Mouse (Mus musculus) neural tube, embryonic 11.5 days (tissue): ENCODE measurements at regions not wholly inside any gene's neighbourhood (a gene's known extent, or its start where the extent isn't known, plus 50 kb on each side); places are given as distances from the start of the nearest gene placed in this dataset.

Source experiments
- ATAC-seq: fragments of 200-750 bp; cut with Nextera tagmentation; 2 replicates; pipeline ENCODE4 v1.8.0; 2017; ENCODE audit warnings: moderate number of reproducible peaks, mild to moderate bottlenecking, moderate TSS enrichment, moderate library complexity; ENCODE audit not compliant: insufficient read depth, low FRiP score, low TSS enrichment
- DNase-seq: peaks from one replicate; pipeline ENCODE4 v3.0.0-alpha.2; 2015; ENCODE audit warnings: low spot score
- H3K27ac ChIP-seq: fragments of 300-500 bp; sonication (generic); 2 replicates; pipeline ENCODE4 v1.5.1; 2014; ENCODE audit warnings: low read depth, mild to moderate bottlenecking, low read length
- H3K27me3 ChIP-seq: fragments of 300-500 bp; sonication (generic); 2 replicates; pipeline ENCODE4 v1.6.1; 2014; ENCODE audit warnings: mild to moderate bottlenecking, low read length, mixed read lengths; ENCODE audit not compliant: control insufficient read depth, insufficient read depth
- H3K36me3 ChIP-seq: fragments of 300-500 bp; sonication (generic); 2 replicates; pipeline ENCODE4 v1.6.1; 2014; ENCODE audit warnings: mild to moderate bottlenecking, low read length, moderate library complexity, mixed read lengths; ENCODE audit not compliant: control insufficient read depth, insufficient read depth
- H3K4me1 ChIP-seq: fragments of 300-500 bp; sonication (generic); 2 replicates; pipeline ENCODE4 v1.6.1; 2014; ENCODE audit warnings: low read length, mixed read lengths; ENCODE audit not compliant: control insufficient read depth, insufficient read depth
- H3K4me2 ChIP-seq: fragments of 300-500 bp; sonication (generic); 2 replicates; pipeline ENCODE4 v1.6.1; 2014; ENCODE audit warnings: low read depth, mild to moderate bottlenecking, moderate library complexity
- H3K4me3 ChIP-seq: fragments of 300-500 bp; sonication (generic); 2 replicates; pipeline ENCODE4 v1.5.1; 2014; ENCODE audit warnings: low read depth, low read length
- H3K9ac ChIP-seq: fragments of 300-500 bp; sonication (generic); 2 replicates; pipeline ENCODE4 v1.6.1; 2014; ENCODE audit warnings: mild to moderate bottlenecking, low read length
- H3K9me3 ChIP-seq: fragments of 300-500 bp; sonication (generic); 2 replicates; pipeline ENCODE4 v1.6.1; 2016; ENCODE audit warnings: low read length; ENCODE audit not compliant: control insufficient read depth
- WGBS: fragments of 180-500 bp; shearing (Covaris S2); extraction: QIAGEN DNeasy Blood & Tissue Kit; methylation state at CpG from one replicate; pipeline ENCODE4 v1.1.7; 2014; 5-methylcytosine and 5-hydroxymethylcytosine counted together

- H3K27ac ChIP-seq: no peak overlapping the region
- H3K9me3 ChIP-seq: no peaks in the 10 kb centered on the region
- no peaks in the 10 kb centered on the region for H3K4me1 ChIP-seq
- H3K36me3 ChIP-seq: no peaks in the 10 kb centered on the region
- WGBS: 98% methylated on average over 7 of the region's 7 CpGs
- no peak overlapping the region for H3K4me3 ChIP-seq
- no peak overlapping the region for H3K4me2 ChIP-seq
- no peak overlapping the region for H3K9ac ChIP-seq
- DNase-seq (no peak), ATAC-seq (no peak)
- H3K27me3 ChIP-seq: no peaks in the 10 kb centered on the region
These were observed 115.0 kb downstream of the Rnd3 start for GRCm38 (mm10) chr2:51033881-51034280.

GRCm38 (mm10) chr2:51022479-51022878 lies 126.4 kb downstream of the Rnd3 start:
- no peaks in the 10 kb centered on the region for H3K36me3 ChIP-seq
- WGBS: 92% methylated on average over 2 of the region's 2 CpGs
- H3K4me3 ChIP-seq: no peak overlapping the region
- H3K4me2 ChIP-seq: no peak overlapping the region
- H3K27ac ChIP-seq: no peak overlapping the region
- no peaks in the 10 kb centered on the region for H3K27me3 ChIP-seq
- DNase-seq: no peak
- H3K4me1 ChIP-seq: no peaks in the 10 kb centered on the region
- ATAC-seq: no peak
- no peak overlapping the region for H3K9ac ChIP-seq
- H3K9me3 ChIP-seq: no peaks in the 10 kb centered on the region

- Histone ChIP-seq H3K9ac (no peak overlapping the region), H3K27ac (no peak overlapping the region), H3K4me2 (no peak overlapping the region), H3K4me3 (no peak overlapping the region), H3K4me1 (no peaks in the 10 kb centered on the region), H3K36me3 (no peaks in the 10 kb centered on the region), H3K9me3 (no peaks in the 10 kb centered on the region), H3K27me3 (no peaks in the 10 kb centered on the region)
- 83% methylated on average over 5 of the region's 5 CpGs for WGBS
- no peak for DNase-seq
- no peak for ATAC-seq
These were observed 132.8 kb downstream of the Rnd3 start for GRCm38 (mm10) chr2:51016129-51016402.

- no peaks in the 10 kb centered on the region for H3K4me1 ChIP-seq
- DNase-seq (no peak), ATAC-seq (no peak)
- H3K9me3 ChIP-seq: no peaks in the 10 kb centered on the region
- H3K4me2 ChIP-seq: no peak overlapping the region
- no peaks in the 10 kb centered on the region for H3K36me3 ChIP-seq
- H3K4me3 ChIP-seq: no peak overlapping the region
- no peak overlapping the region for H3K9ac ChIP-seq
- 71% methylated on average over 7 of the region's 7 CpGs for WGBS
- no peak overlapping the region for H3K27ac ChIP-seq
- no peaks in the 10 kb centered on the region for H3K27me3 ChIP-seq
These were observed 133.4 kb downstream of the Rnd3 start for GRCm38 (mm10) chr2:51015360-51016128.

- Histone ChIP-seq H3K27me3 (no peaks in the 10 kb centered on the region), H3K4me3 (no peak overlapping the region), H3K9me3 (no peaks in the 10 kb centered on the region), H3K4me1 (no peaks in the 10 kb centered on the region), H3K27ac (no peak overlapping the region), H3K4me2 (no peak overlapping the region), H3K9ac (no peak overlapping the region), H3K36me3 (no peaks in the 10 kb centered on the region)
- no peak for DNase-seq
- no peak for ATAC-seq
These were observed 134.7 kb downstream of the Rnd3 start for GRCm38 (mm10) chr2:51014232-51014631.

GRCm38 (mm10) chr2:51013090-51013489 lies 135.8 kb downstream of the Rnd3 start:
- Histone ChIP-seq H3K4me3 (no peak overlapping the region), H3K9me3 (no peaks in the 10 kb centered on the region), H3K27me3 (no peaks in the 10 kb centered on the region), H3K4me2 (no peak overlapping the region), H3K4me1 (no peaks in the 10 kb centered on the region), H3K9ac (no peak overlapping the region), H3K27ac (no peak overlapping the region), H3K36me3 (no peaks in the 10 kb centered on the region)
- DNase-seq: no peak
- 74% methylated on average over 2 of the region's 2 CpGs for WGBS
- no peak for ATAC-seq

GRCm38 (mm10) chr2:51008251-51008533 lies 140.7 kb downstream of the Rnd3 start:
- WGBS: 77% methylated on average over 2 of the region's 2 CpGs
- no peak for DNase-seq
- Histone ChIP-seq H3K36me3 (no peaks in the 10 kb centered on the region), H3K9me3 (no peaks in the 10 kb centered on the region), H3K27ac (no peak overlapping the region), H3K4me1 (no peaks in the 10 kb centered on the region), H3K27me3 (no peaks in the 10 kb centered on the region), H3K4me3 (no peak overlapping the region), H3K4me2 (no peak overlapping the region), H3K9ac (no peak overlapping the region)
- no peak for ATAC-seq

GRCm38 (mm10) chr2:51007409-51008250 lies 141.3 kb downstream of the Rnd3 start:
- WGBS: 57% methylated on average over 11 of the region's 11 CpGs
- Histone ChIP-seq H3K36me3 (no peaks in the 10 kb centered on the region), H3K27ac (no peak overlapping the region), H3K9me3 (no peaks in the 10 kb centered on the region), H3K4me2 (no peak overlapping the region), H3K4me3 (no peak overlapping the region), H3K4me1 (no peaks in the 10 kb centered on the region), H3K9ac (no peak overlapping the region), H3K27me3 (no peaks in the 10 kb centered on the region)
- no peak for ATAC-seq
- DNase-seq: no peak

GRCm38 (mm10) chr2:51006818-51007217 lies 142.1 kb downstream of the Rnd3 start:
- DNase-seq: no peak
- H3K27ac ChIP-seq: no peak overlapping the region
- 74% methylated on average over 3 of the region's 3 CpGs for WGBS
- H3K9ac ChIP-seq: no peak overlapping the region
- no peaks in the 10 kb centered on the region for H3K27me3 ChIP-seq
- no peak overlapping the region for H3K4me3 ChIP-seq
- no peaks in the 10 kb centered on the region for H3K4me1 ChIP-seq
- H3K9me3 ChIP-seq: no peaks in the 10 kb centered on the region
- no peaks in the 10 kb centered on the region for H3K36me3 ChIP-seq
- ATAC-seq: no peak
- no peak overlapping the region for H3K4me2 ChIP-seq
